Mouse (Mus musculus): Measurements from ENCODE around the gene Cchcr1. TPM values are rescaled to one million over a fixed set of nuclear protein-coding genes. Genes with fewer than 3 reads are reported as not detected.

The Cchcr1 gene
- total RNA-seq, 1 experiment, result 28.5 TPM

DNA sequence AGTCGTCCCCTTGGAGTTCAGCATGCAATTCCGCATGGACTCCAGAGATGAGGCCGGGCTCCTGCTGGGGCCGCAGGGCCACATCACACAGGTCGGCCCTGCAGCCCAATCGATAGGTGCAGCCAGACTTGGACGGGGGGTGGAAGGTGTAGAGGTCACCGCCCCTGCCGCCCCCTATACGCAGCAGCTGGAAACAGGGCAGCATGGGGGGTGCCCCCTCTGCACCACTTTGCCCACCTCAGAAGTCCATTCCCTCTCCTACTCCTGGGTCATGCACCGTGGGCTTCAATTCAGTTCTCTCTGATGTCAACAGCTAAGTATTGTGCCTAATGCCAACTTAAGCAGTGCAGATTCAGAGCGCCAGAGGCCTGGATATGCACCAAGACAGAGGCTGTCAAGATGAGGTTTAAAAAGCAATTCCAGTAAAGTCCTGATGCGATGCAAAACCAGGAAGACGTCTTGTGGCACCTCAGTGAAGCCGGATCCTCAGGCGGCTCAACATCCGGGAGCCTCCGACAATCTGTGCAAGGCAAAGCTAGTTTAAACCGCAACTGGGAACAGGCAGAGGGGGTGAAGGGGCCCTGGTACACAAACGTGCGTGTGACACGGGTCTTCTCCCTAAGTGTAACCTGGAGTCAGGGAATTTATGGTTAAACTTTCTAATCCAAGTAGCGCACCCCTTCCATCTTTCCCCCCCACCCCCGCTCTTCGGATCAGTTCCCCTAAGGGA is 824 bp upstream of the Cchcr1 start:
- Histone ChIP-seq H3K36me3 (ENCODE audit: control insufficient read depth, insufficient read depth, low read length, poor library complexity, severe bottlenecking) (peaks cover 24% of the 10 kb centered on the region), H3K9me3 (ENCODE audit: control insufficient read depth, insufficient read depth, low read depth, low read length) (no peaks in the 10 kb centered on the region), H3K9ac (ENCODE audit: insufficient read depth, low read depth, low read length, poor library complexity, severe bottlenecking) (peak overlapping the region; percentile 68), H3K4me1 (ENCODE audit: control insufficient read depth in 2 of 2, insufficient read depth in 2 of 2, low read length in 2 of 2, poor library complexity in 1 of 2) (peaks cover 5 to 12% of the 10 kb centered on the region in 2 experiments; a peak in 2 of 4 replicates), H3K27ac (ENCODE audit: insufficient read depth, low read depth, low read length, poor library complexity, severe bottlenecking) (peak overlapping the region; percentile 15; the same call in 1 of the 2 replicates), H3K4me3 (ENCODE audit: insufficient read depth in 1 of 2, low read depth in 1 of 2, low read length in 2 of 2, poor library complexity in 1 of 2, severe bottlenecking in 1 of 2) (peak overlapping the region; percentile 62 to 65)
- TF ChIP-seq CHD2 (IDR thresholded peaks at IDR 0.05; ENCODE audit: low read depth, low read length) (no peak), ZNF384 (IDR thresholded peaks at IDR 0.05; ENCODE audit: low read depth, low read length) (no peak), MAFK (IDR thresholded peaks at IDR 0.05; ENCODE audit: insufficient read depth, low read depth, low read length) (no peak), ZC3H11A (IDR thresholded peaks at IDR 0.05; ENCODE audit: borderline replicate concordance, low read depth, low read length) (no peak), HCFC1 (IDR thresholded peaks at IDR 0.05; ENCODE audit: borderline replicate concordance, insufficient read depth, low read length) (no peak)
- no peak for DNase-seq (ENCODE audit: low read depth, low spot score)
- in situ Hi-C loops (cut with MboI; ENCODE audit: low sequenced_read_pairs in 2 of 2, unreplicated experiment in 2 of 2), result no loop called here

DNA sequence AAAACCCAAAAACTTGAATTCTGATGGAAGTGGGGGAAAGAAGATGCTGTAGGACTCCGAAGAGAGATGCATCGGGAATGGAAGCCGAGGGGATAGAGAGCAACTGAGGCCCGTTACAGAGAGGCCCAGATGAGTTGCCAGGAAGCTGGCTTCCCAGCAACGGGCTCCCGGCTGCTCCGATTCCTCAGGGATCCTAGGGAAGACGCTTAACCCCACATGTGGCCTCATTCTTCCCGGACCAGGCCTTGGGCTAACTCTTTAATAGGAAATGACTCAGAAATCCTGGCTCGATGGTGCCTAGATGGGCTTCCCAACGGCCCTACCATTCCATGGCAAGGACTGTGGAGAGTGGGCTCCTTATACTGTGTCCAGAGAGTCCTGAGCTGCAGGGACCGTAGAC is 626 bp downstream of the Cchcr1 start:
- Histone ChIP-seq H3K9me3 (ENCODE audit: control insufficient read depth, insufficient read depth, low read depth, low read length) (no peaks in the 10 kb centered on the region), H3K9ac (ENCODE audit: insufficient read depth, low read depth, low read length, poor library complexity, severe bottlenecking) (peak overlapping the region; percentile 68), H3K4me1 (ENCODE audit: control insufficient read depth in 2 of 2, insufficient read depth in 2 of 2, low read length in 2 of 2, poor library complexity in 1 of 2) (peaks cover 5 to 10% of the 10 kb centered on the region in 2 experiments; a peak in 2 of 4 replicates), H3K4me3 (ENCODE audit: insufficient read depth in 1 of 2, low read depth in 1 of 2, low read length in 2 of 2, poor library complexity in 1 of 2, severe bottlenecking in 1 of 2) (peak overlapping the region; percentile 51 to 66), H3K27ac (ENCODE audit: insufficient read depth, low read depth, low read length, poor library complexity, severe bottlenecking) (peak overlapping the region; percentile 57), H3K36me3 (ENCODE audit: control insufficient read depth, insufficient read depth, low read length, poor library complexity, severe bottlenecking) (peaks cover 13% of the 10 kb centered on the region)
- TF ChIP-seq ZNF384 (IDR thresholded peaks at IDR 0.05; ENCODE audit: low read depth, low read length) (no peak), ZC3H11A (IDR thresholded peaks at IDR 0.05; ENCODE audit: borderline replicate concordance, low read depth, low read length) (no peak), CHD2 (IDR thresholded peaks at IDR 0.05; ENCODE audit: low read depth, low read length) (no peak), HCFC1 (IDR thresholded peaks at IDR 0.05; ENCODE audit: borderline replicate concordance, insufficient read depth, low read length) (no peak), MAFK (IDR thresholded peaks at IDR 0.05; ENCODE audit: insufficient read depth, low read depth, low read length) (no peak)
- DNase-seq (ENCODE audit: low read depth, low spot score), result no peak
- in situ Hi-C loops (cut with MboI; ENCODE audit: low sequenced_read_pairs in 2 of 2, unreplicated experiment in 2 of 2), result no loop called here

DNA sequence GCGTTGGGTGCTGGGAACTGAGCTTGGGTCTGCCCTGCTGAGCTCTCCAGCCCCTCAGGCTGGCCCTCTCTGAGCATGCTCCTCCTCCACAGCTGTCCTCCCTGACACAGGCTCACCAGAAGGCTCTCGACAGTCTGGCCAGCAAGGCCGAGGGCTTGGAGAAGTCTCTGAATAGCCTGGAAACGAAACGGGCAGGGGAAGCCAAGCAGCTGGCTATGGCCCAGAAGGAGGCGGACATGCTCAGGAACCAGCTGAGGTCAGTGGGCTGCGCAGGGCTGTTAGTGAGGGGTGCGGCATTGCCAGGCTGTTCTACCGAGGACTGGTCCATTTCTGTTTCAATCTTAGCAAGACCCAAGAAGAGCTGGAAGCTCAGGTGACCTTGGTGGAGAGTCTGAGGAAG is 7.5 kb downstream of the Cchcr1 start:
- Histone ChIP-seq H3K27ac (ENCODE audit: insufficient read depth, low read depth, low read length, poor library complexity, severe bottlenecking) (no peak overlapping the region), H3K4me1 (ENCODE audit: control insufficient read depth in 2 of 2, insufficient read depth in 2 of 2, low read length in 2 of 2, poor library complexity in 1 of 2) (peaks cover 0 to 8% of the 10 kb centered on the region in 2 experiments; a peak in 1 of 4 replicates), H3K9me3 (ENCODE audit: control insufficient read depth, insufficient read depth, low read depth, low read length) (no peaks in the 10 kb centered on the region), H3K9ac (ENCODE audit: insufficient read depth, low read depth, low read length, poor library complexity, severe bottlenecking) (no peak overlapping the region), H3K36me3 (ENCODE audit: control insufficient read depth, insufficient read depth, low read length, poor library complexity, severe bottlenecking) (peaks cover 19% of the 10 kb centered on the region), H3K4me3 (ENCODE audit: insufficient read depth in 1 of 2, low read depth in 1 of 2, low read length in 2 of 2, poor library complexity in 1 of 2, severe bottlenecking in 1 of 2) (no peak overlapping the region)
- TF ChIP-seq ZC3H11A (IDR thresholded peaks at IDR 0.05; ENCODE audit: borderline replicate concordance, low read depth, low read length) (no peak), MAFK (IDR thresholded peaks at IDR 0.05; ENCODE audit: insufficient read depth, low read depth, low read length) (no peak), ZNF384 (IDR thresholded peaks at IDR 0.05; ENCODE audit: low read depth, low read length) (no peak), HCFC1 (IDR thresholded peaks at IDR 0.05; ENCODE audit: borderline replicate concordance, insufficient read depth, low read length) (no peak), CHD2 (IDR thresholded peaks at IDR 0.05; ENCODE audit: low read depth, low read length) (no peak)
- DNase-seq (ENCODE audit: low read depth, low spot score), result no peak
- in situ Hi-C loops (cut with MboI; ENCODE audit: low sequenced_read_pairs in 2 of 2, unreplicated experiment in 2 of 2), result no loop called here

DNA sequence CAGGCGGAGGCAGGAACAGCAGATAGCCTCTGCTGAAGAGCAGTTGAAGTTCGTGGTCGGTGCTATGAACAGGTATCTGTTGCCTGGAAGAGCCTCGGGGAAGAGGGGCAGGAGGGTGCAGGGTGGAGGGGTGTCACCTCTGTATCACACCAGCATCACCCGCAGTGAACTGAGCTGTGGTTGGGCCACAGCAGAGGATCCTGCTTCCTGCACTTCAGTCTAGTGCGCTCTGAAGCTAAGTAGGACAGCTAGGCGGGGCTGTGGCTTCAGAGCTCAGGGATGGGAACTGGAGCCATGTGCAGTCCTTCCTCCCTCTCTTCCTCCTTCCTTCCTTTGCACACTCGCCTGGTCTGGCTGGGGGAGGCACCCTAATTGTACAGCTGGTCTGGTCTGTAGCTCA is 9.7 kb downstream of the Cchcr1 start:
- Histone ChIP-seq H3K4me1 (ENCODE audit: control insufficient read depth in 2 of 2, insufficient read depth in 2 of 2, low read length in 2 of 2, poor library complexity in 1 of 2) (peaks cover 0 to 24% of the 10 kb centered on the region in 2 experiments; a peak in 2 of 4 replicates), H3K4me3 (ENCODE audit: insufficient read depth in 1 of 2, low read depth in 1 of 2, low read length in 2 of 2, poor library complexity in 1 of 2, severe bottlenecking in 1 of 2) (peak overlapping the region; percentile 34 to 44; a peak in 3 of 4 replicates), H3K9ac (ENCODE audit: insufficient read depth, low read depth, low read length, poor library complexity, severe bottlenecking) (no peak overlapping the region), H3K36me3 (ENCODE audit: control insufficient read depth, insufficient read depth, low read length, poor library complexity, severe bottlenecking) (peaks cover 23% of the 10 kb centered on the region), H3K27ac (ENCODE audit: insufficient read depth, low read depth, low read length, poor library complexity, severe bottlenecking) (no peak overlapping the region), H3K9me3 (ENCODE audit: control insufficient read depth, insufficient read depth, low read depth, low read length) (no peaks in the 10 kb centered on the region)
- TF ChIP-seq ZC3H11A (IDR thresholded peaks at IDR 0.05; ENCODE audit: borderline replicate concordance, low read depth, low read length) (no peak), MAFK (IDR thresholded peaks at IDR 0.05; ENCODE audit: insufficient read depth, low read depth, low read length) (no peak), HCFC1 (IDR thresholded peaks at IDR 0.05; ENCODE audit: borderline replicate concordance, insufficient read depth, low read length) (no peak), ZNF384 (IDR thresholded peaks at IDR 0.05; ENCODE audit: low read depth, low read length) (no peak), CHD2 (IDR thresholded peaks at IDR 0.05; ENCODE audit: low read depth, low read length) (no peak)
- DNase-seq (ENCODE audit: low read depth, low spot score), result no peak
- in situ Hi-C loops (cut with MboI; ENCODE audit: low sequenced_read_pairs in 2 of 2, unreplicated experiment in 2 of 2), result no loop called here

Data from ES-E14 (cell line).